Mouse (Mus musculus): Measurements from ENCODE around the gene Nrp2.

Nrp2 gene

GRCm38 (mm10) chr1:62703158-62704116, at the start of gene Nrp2:
Gene Nrp2, plus strand, starts transcription at chr1:62703285.
- peak; percentile 66 for DNase-seq

GRCm38 (mm10) chr1:62654436-62654835, 48.6 kb upstream of the Nrp2 start:
- DNase-seq = no peak

GRCm38 (mm10) chr1:62664960-62665645, 38.0 kb upstream of the Nrp2 start:
- peak; percentile 9 for DNase-seq

GRCm38 (mm10) chr1:62665771-62666730, 37.0 kb upstream of the Nrp2 start:
- no peak for DNase-seq

- no peak for DNase-seq
These were observed 36.3 kb upstream of the Nrp2 start for GRCm38 (mm10) chr1:62666780-62667179.

GRCm38 (mm10) chr1:62678611-62679344, 24.3 kb upstream of the Nrp2 start:
- DNase-seq = no peak

GRCm38 (mm10) chr1:62679466-62679865, 23.6 kb upstream of the Nrp2 start:
- DNase-seq = no peak

GRCm38 (mm10) chr1:62682456-62683385, 20.4 kb upstream of the Nrp2 start:
- no peak for DNase-seq

GRCm38 (mm10) chr1:62683498-62683897, 19.6 kb upstream of the Nrp2 start:
- no peak for DNase-seq

GRCm38 (mm10) chr1:62687511-62687910, 15.6 kb upstream of the Nrp2 start:
- no peak for DNase-seq

- no peak for DNase-seq
These were observed 11.9 kb upstream of the Nrp2 start for GRCm38 (mm10) chr1:62691175-62691574.

GRCm38 (mm10) chr1:62696312-62696982, 6.6 kb upstream of the Nrp2 start:
- DNase-seq = no peak

- no peak for DNase-seq
These were observed 6.1 kb upstream of the Nrp2 start for GRCm38 (mm10) chr1:62696983-62697341.

GRCm38 (mm10) chr1:62697353-62697752, 5.7 kb upstream of the Nrp2 start:
- no peak for DNase-seq

- no peak for DNase-seq
These were observed 3.3 kb upstream of the Nrp2 start for GRCm38 (mm10) chr1:62699801-62700200.

- DNase-seq = peak; percentile 70
These were observed 1.8 kb upstream of the Nrp2 start for GRCm38 (mm10) chr1:62701065-62701921.

GRCm38 (mm10) chr1:62702743-62703142, 342 bp upstream of the Nrp2 start:
- DNase-seq = no peak

- no peak for DNase-seq
These were observed 1.2 kb downstream of the Nrp2 start for GRCm38 (mm10) chr1:62704117-62704888.
